Comparison of ENCODE assay signal across 13 mouse cellular contexts in genomic region chr12:112859930-112860329, GRCm38 (mm10). TPM values are rescaled to one million over a fixed set of nuclear protein-coding genes. Genes with fewer than 3 reads are reported as not detected.
A peak's percentile ranks its signal among the peaks of the same experiment; 100 is the strongest.
DNase-seq lines count a peak whose midpoint lies in the region; ATAC-seq and TF ChIP-seq lines count a peak whose summit lies in the region.
"Had no signal": no experiment of that assay in that cellular context is flagged by ENCODE, and none has a peak within 500 bp of the region (broad histone marks: within the 10 kb centered on the region; RNA-seq: fewer than 3 reads in every experiment).

No protein-coding gene starts in this region.

- no peak for TF ChIP-seq CTCF in bone marrow, adult 2 months (IDR thresholded peaks at IDR 0.05; ENCODE audit: control insufficient read depth, insufficient read depth, low read length)

- peaks cover 15% of the 10 kb centered on the region for H3K4me1 ChIP-seq in bone marrow, adult 2 months (ENCODE audit: control insufficient read depth, insufficient read depth, low read length)
- peaks cover 16% of the 10 kb centered on the region for H3K4me1 ChIP-seq in hindbrain, embryonic 10.5 days (replicated peaks)
- H3K4me1 ChIP-seq: embryonic facial prominence, embryonic 13.5 days; forebrain, embryonic 15.5 days; liver, embryonic 15.5 days; midbrain, embryonic 12.5 days had no signal

- under 1% methylated on average over 8 of the region's 8 CpGs for WGBS in bone marrow, adult 2 months
- WGBS in hindbrain, embryonic 10.5 days = 86% methylated on average over 8 of the region's 8 CpGs

- peak overlapping the region; percentile 47 for H3K4me3 ChIP-seq in bone marrow, adult 2 months (replicated peaks; ENCODE audit: control insufficient read depth, low read depth, low read length)
- no peak overlapping the region for H3K4me3 ChIP-seq in hindbrain, embryonic 10.5 days
- H3K4me3 ChIP-seq: embryonic facial prominence, embryonic 13.5 days; forebrain, embryonic 15.5 days; left cerebral cortex, adult 2 months; liver, embryonic 15.5 days; midbrain, embryonic 12.5 days had no signal

- H3K9me3 ChIP-seq in hindbrain, embryonic 10.5 days = no peaks in the 10 kb centered on the region
- H3K9me3 ChIP-seq: embryonic facial prominence, embryonic 13.5 days; forebrain, embryonic 15.5 days; liver, embryonic 15.5 days; midbrain, embryonic 12.5 days had no signal

- peak overlapping the region; percentile 11 for H3K27ac ChIP-seq in bone marrow, adult 2 months (ENCODE audit: control insufficient read depth, insufficient read depth, low read depth, low read length, poor library complexity)
- no peak overlapping the region for H3K27ac ChIP-seq in hindbrain, embryonic 10.5 days
- H3K27ac ChIP-seq: embryonic facial prominence, embryonic 13.5 days; forebrain, embryonic 15.5 days; left cerebral cortex, adult 2 months; liver, embryonic 15.5 days; midbrain, embryonic 12.5 days had no signal

- no peaks in the 10 kb centered on the region for H3K36me3 ChIP-seq in hindbrain, embryonic 10.5 days
- H3K36me3 ChIP-seq: embryonic facial prominence, embryonic 13.5 days; forebrain, embryonic 15.5 days; liver, embryonic 15.5 days; midbrain, embryonic 12.5 days had no signal

- no peaks in the 10 kb centered on the region for H3K27me3 ChIP-seq in hindbrain, embryonic 10.5 days (ENCODE audit: insufficient read depth, poor library complexity, severe bottlenecking)
- H3K27me3 ChIP-seq: embryonic facial prominence, embryonic 13.5 days; forebrain, embryonic 15.5 days; liver, embryonic 15.5 days; midbrain, embryonic 12.5 days had no signal

- peak; percentile 35 for DNase-seq in retina, postnatal 1 day
- no peak for DNase-seq in retina, embryonic 14.5 days (ENCODE audit: low spot score)
- DNase-seq in thymus, postnatal 25 days = peak; percentile 90
- no peak for DNase-seq in hindbrain, embryonic 10.5 days (ENCODE audit: low spot score)
- no peak for DNase-seq in frontal cortex, postnatal 10 days (ENCODE audit: low spot score in 2 of 2)
- DNase-seq: cerebellum, adult 8-10 months had no signal

- no peak for TF ChIP-seq POLR2A in bone marrow, adult 2 months (IDR thresholded peaks at IDR 0.05; ENCODE audit: borderline replicate concordance, control insufficient read depth, low read depth, low read length)

- ATAC-seq in monocyte, adult 5-6 weeks (replicated peaks; ENCODE audit: insufficient number of reproducible peaks, low FRiP score, low TSS enrichment, poor library complexity, severe bottlenecking) = 0 out of 2 replicates have a peak, but pooled peaks have one; percentile 7
- ATAC-seq: forebrain, embryonic 15.5 days had no signal

RNA-seq across cellular contexts. Expression of gene Gpr132, which starts 8.1 kb away (rescaled TPM):
- polyA plus RNA-seq in bone marrow, adult 2 months (2011; ENCODE audit: insufficient read depth, insufficient read length, low replicate concordance, missing spikeins) = 6.1 and 15.8 TPM in 2 replicates
- 61.4 to 99.5 TPM (median 74.8 TPM) in 3 replicates for total RNA-seq in monocyte, adult 5-6 weeks (2017)
- polyA plus RNA-seq in hindbrain, embryonic 10.5 days (2016; fragmentation: Nextera tagmentation; extraction: Ambion mirVana) = 0.06 and 0.08 TPM in 2 replicates
- polyA plus RNA-seq: embryonic facial prominence, embryonic 13.5 days; forebrain, embryonic 15.5 days; midbrain, embryonic 12.5 days had no signal

RNA-seq across cellular contexts. Expression of gene Cdca4, which starts 30.7 kb away (rescaled TPM):
- polyA plus RNA-seq in bone marrow, adult 2 months (2011; ENCODE audit: insufficient read depth, insufficient read length, low replicate concordance, missing spikeins) = 23.4 and 40.6 TPM in 2 replicates
- total RNA-seq in monocyte, adult 5-6 weeks (2017) = 15.5 to 32.2 TPM (median 18.8 TPM) in 3 replicates
- 176 and 179 TPM in 2 replicates for polyA plus RNA-seq in hindbrain, embryonic 10.5 days (2016; fragmentation: Nextera tagmentation; extraction: Ambion mirVana)

RNA-seq across cellular contexts. Expression of gene Clba1, which starts 51.2 kb away (rescaled TPM):
- 1.9 TPM in 1 of 2 replicates, not detected in the other for polyA plus RNA-seq in bone marrow, adult 2 months (2011; ENCODE audit: insufficient read depth, insufficient read length, low replicate concordance, missing spikeins)
- 0.96 TPM in 1 of 3 replicates, not detected in the others for total RNA-seq in monocyte, adult 5-6 weeks (2017)
- 15.5 and 17.2 TPM in 2 replicates for polyA plus RNA-seq in hindbrain, embryonic 10.5 days (2016; fragmentation: Nextera tagmentation; extraction: Ambion mirVana)

RNA-seq across cellular contexts. Expression of gene Ahnak2, which starts 57.5 kb away (rescaled TPM):
- polyA plus RNA-seq in bone marrow, adult 2 months (2011; ENCODE audit: insufficient read depth, insufficient read length, low replicate concordance, missing spikeins) = 1.4 TPM in 1 of 2 replicates, not detected in the other
- 0.67 to 1.2 TPM in 2 of 3 replicates, not detected in the other for total RNA-seq in monocyte, adult 5-6 weeks (2017)
- polyA plus RNA-seq in hindbrain, embryonic 10.5 days (2016; fragmentation: Nextera tagmentation; extraction: Ambion mirVana) = 0.16 and 0.37 TPM in 2 replicates

Comparison
In these comparisons a context has a peak if more than half of its experiments do, and no peak if none do; other contexts are left out.
1. DNase-seq: peak in retina, postnatal 1 day (single experiment) and thymus, postnatal 25 days (single experiment); none in retina, embryonic 14.5 days (single experiment), hindbrain, embryonic 10.5 days (single experiment) and frontal cortex, postnatal 10 days (0 of 2).